Mouse (Mus musculus) liver, embryonic 13.5 days (tissue): ENCODE measurements around the gene Gdf11. TPM values are rescaled to one million over a fixed set of nuclear protein-coding genes. Genes with fewer than 3 reads are reported as not detected.
A peak's percentile ranks its signal among the peaks of the same experiment; 100 is the strongest.

Experiments used
- ATAC-seq: fragments of 200-750 bp; cut with Nextera tagmentation; 2 replicates; pipeline ENCODE4 v1.8.0; 2017; ENCODE audit warnings: low read depth, mild to moderate bottlenecking, moderate number of reproducible peaks, moderate library complexity
- DNase-seq: peaks from one replicate; pipeline ENCODE4 v3.0.0; 2022
- H3K27ac ChIP-seq: fragments of 300-500 bp; sonication (generic); 2 replicates; pipeline ENCODE4 v1.5.1; 2015; ENCODE audit warnings: moderate library complexity, mild to moderate bottlenecking, inconsistent platforms
- H3K27me3 ChIP-seq: fragments of 300-500 bp; sonication (generic); 2 replicates; pipeline ENCODE4 v1.6.1; 2015; ENCODE audit warnings: mild to moderate bottlenecking, inconsistent platforms
- H3K36me3 ChIP-seq: fragments of 300-500 bp; sonication (generic); 2 replicates; pipeline ENCODE4 v1.6.1; 2015; ENCODE audit warnings: mild to moderate bottlenecking, inconsistent platforms
- H3K4me1 ChIP-seq: fragments of 300-500 bp; sonication (generic); replicated peaks from 2 replicates; pipeline ENCODE4 v1.6.1; 2015; ENCODE audit warnings: inconsistent platforms
- H3K4me2 ChIP-seq: fragments of 300-500 bp; sonication (generic); 2 replicates; pipeline ENCODE4 v1.6.1; 2015; ENCODE audit warnings: inconsistent platforms, mild to moderate bottlenecking, moderate library complexity
- H3K4me3 ChIP-seq: fragments of 300-500 bp; sonication (generic); replicated peaks from 2 replicates; pipeline ENCODE4 v1.5.1; 2015; ENCODE audit warnings: mild to moderate bottlenecking, inconsistent platforms
- H3K9ac ChIP-seq: fragments of 300-500 bp; sonication (generic); 2 replicates; pipeline ENCODE4 v1.6.1; 2015; ENCODE audit warnings: mild to moderate bottlenecking, inconsistent platforms
- H3K9me3 ChIP-seq: fragments of 300-500 bp; sonication (generic); replicated peaks from 2 replicates; pipeline ENCODE4 v1.6.1; 2016; ENCODE audit warnings: inconsistent platforms
- WGBS: fragments of 180-500 bp; shearing (Covaris S2); methylation state at CpG from one replicate; pipeline ENCODE4 v1.1.7; 2015; ENCODE audit not compliant: insufficient replicate concordance; 5-methylcytosine and 5-hydroxymethylcytosine counted together
- polyA plus RNA-seq: library from polyadenylated mRNA; unstranded; fragments of >200 nt; fragmentation: Nextera tagmentation; extraction: Ambion mirVana; gene quantifications from 2 replicates; pipeline ENCODE4 v1.2.1, GENCODE M21; 2015

Gene Gdf11
- polyA plus RNA-seq, 1 experiment from 2014 or later = 0.43 TPM

- WGBS = 58% methylated on average over 5 of the region's 5 CpGs
- Histone ChIP-seq H3K4me3 (no peak overlapping the region), H3K9ac (no peak overlapping the region), H3K27me3 (peaks cover 20% of the 10 kb centered on the region), H3K4me1 (peaks cover 12% of the 10 kb centered on the region), H3K27ac (no peak overlapping the region), H3K36me3 (no peaks in the 10 kb centered on the region), H3K4me2 (no peak overlapping the region), H3K9me3 (no peaks in the 10 kb centered on the region)
- DNase-seq (no peak), ATAC-seq (no peak)
These were observed 13.3 kb upstream of the Gdf11 start for GRCm38 (mm10) chr10:128904812-128905211.

- 37% methylated on average over 3 of the region's 3 CpGs for WGBS
- H3K4me2 ChIP-seq = no peak overlapping the region
- no peaks in the 10 kb centered on the region for H3K36me3 ChIP-seq
- H3K27ac ChIP-seq = no peak overlapping the region
- H3K4me1 ChIP-seq = peaks cover 3% of the 10 kb centered on the region; the same call in 1 of the 2 replicates
- ATAC-seq (no peak), DNase-seq (no peak)
- no peak overlapping the region for H3K9ac ChIP-seq
- H3K4me3 ChIP-seq = no peak overlapping the region
- H3K27me3 ChIP-seq = peaks cover 5% of the 10 kb centered on the region
- H3K9me3 ChIP-seq = no peaks in the 10 kb centered on the region
These were observed 11.0 kb upstream of the Gdf11 start for GRCm38 (mm10) chr10:128902409-128902988.

GRCm38 (mm10) chr10:128901409-128901808 lies 9.9 kb upstream of the Gdf11 start:
- ATAC-seq = peak; percentile 54
- WGBS = 33% methylated on average over 1 of the region's 1 CpGs
- Histone ChIP-seq H3K4me2 (no peak overlapping the region), H3K27me3 (peaks cover 16% of the 10 kb centered on the region), H3K9ac (no peak overlapping the region), H3K9me3 (no peaks in the 10 kb centered on the region), H3K36me3 (no peaks in the 10 kb centered on the region), H3K4me1 (peaks cover 3% of the 10 kb centered on the region; the same call in 1 of the 2 replicates), H3K27ac (no peak overlapping the region), H3K4me3 (no peak overlapping the region)
- DNase-seq = no peak

GRCm38 (mm10) chr10:128900698-128901097 lies 9.2 kb upstream of the Gdf11 start, which contains the start of gene Cd63:
Gene Cd63, plus strand, starts transcription at chr10:128900989.
- H3K27ac ChIP-seq = no peak within 1 kb of the TSS
- H3K4me3 ChIP-seq = no peak within 1 kb of the TSS
- DNase-seq = no peak
- no peaks in the 10 kb centered on the region for H3K36me3 ChIP-seq
- H3K4me2 ChIP-seq = no peak within 1 kb of the TSS
- H3K9ac ChIP-seq = no peak within 1 kb of the TSS
- WGBS = 66% methylated on average over 3 of the region's 3 CpGs
- ATAC-seq = no peak
- H3K4me1 ChIP-seq = peaks cover 10% of the 10 kb centered on the region
- H3K9me3 ChIP-seq = no peaks in the 10 kb centered on the region
- H3K27me3 ChIP-seq = peaks cover 23% of the 10 kb centered on the region

GRCm38 (mm10) chr10:128899759-128900490 lies 8.4 kb upstream of the Gdf11 start:
- Histone ChIP-seq H3K4me2 (no peak overlapping the region), H3K36me3 (no peaks in the 10 kb centered on the region), H3K9ac (no peak overlapping the region), H3K27me3 (peaks cover 31% of the 10 kb centered on the region), H3K27ac (no peak overlapping the region), H3K4me3 (no peak overlapping the region), H3K9me3 (no peaks in the 10 kb centered on the region), H3K4me1 (peaks cover 10% of the 10 kb centered on the region)
- no peak for DNase-seq
- WGBS = 45% methylated on average over 6 of the region's 6 CpGs
- no peak for ATAC-seq

- Histone ChIP-seq H3K27ac (no peak overlapping the region), H3K9me3 (no peaks in the 10 kb centered on the region), H3K27me3 (peaks cover 55% of the 10 kb centered on the region), H3K9ac (no peak overlapping the region), H3K4me3 (no peak overlapping the region), H3K4me2 (no peak overlapping the region), H3K4me1 (peaks cover 10% of the 10 kb centered on the region), H3K36me3 (no peaks in the 10 kb centered on the region)
- ATAC-seq (no peak), DNase-seq (no peak)
- 0% methylated on average over 1 of the region's 1 CpGs for whole genome bisulfite sequencing
These were observed 6.0 kb upstream of the Gdf11 start for GRCm38 (mm10) chr10:128897501-128897900.

- no peak overlapping the region for H3K27ac ChIP-seq
- no peaks in the 10 kb centered on the region for H3K9me3 ChIP-seq
- no peak overlapping the region for H3K4me3 ChIP-seq
- ATAC-seq = no peak
- no peak overlapping the region for H3K4me2 ChIP-seq
- H3K36me3 ChIP-seq = no peaks in the 10 kb centered on the region
- H3K27me3 ChIP-seq = peaks cover 62% of the 10 kb centered on the region
- 29% methylated on average over 1 of the region's 1 CpGs for WGBS
- H3K9ac ChIP-seq = no peak overlapping the region
- no peak for DNase-seq
- peaks cover 13% of the 10 kb centered on the region for H3K4me1 ChIP-seq
These were observed 5.3 kb upstream of the Gdf11 start for GRCm38 (mm10) chr10:128896807-128897206.

- Histone ChIP-seq H3K4me3 (no peak overlapping the region), H3K4me2 (0 out of 2 replicates have a peak overlapping the region, but pooled peaks have one; percentile 4), H3K27ac (no peak overlapping the region), H3K9me3 (no peaks in the 10 kb centered on the region), H3K27me3 (peaks cover 69% of the 10 kb centered on the region), H3K9ac (no peak overlapping the region), H3K4me1 (peaks cover 17% of the 10 kb centered on the region), H3K36me3 (no peaks in the 10 kb centered on the region)
- WGBS = 7% methylated on average over 17 of the region's 17 CpGs
- no peak for ATAC-seq
- no peak for DNase-seq
These were observed 4.6 kb upstream of the Gdf11 start for GRCm38 (mm10) chr10:128895952-128896693.

GRCm38 (mm10) chr10:128895437-128895836 lies 3.9 kb upstream of the Gdf11 start:
- Histone ChIP-seq H3K4me2 (0 out of 2 replicates have a peak overlapping the region, but pooled peaks have one; percentile 4), H3K36me3 (no peaks in the 10 kb centered on the region), H3K9me3 (no peaks in the 10 kb centered on the region), H3K4me1 (peaks cover 24% of the 10 kb centered on the region), H3K9ac (no peak overlapping the region), H3K27me3 (peaks cover 76% of the 10 kb centered on the region), H3K27ac (no peak overlapping the region), H3K4me3 (no peak overlapping the region)
- WGBS = 0% methylated on average over 9 of the region's 9 CpGs
- DNase-seq (peak; percentile 55), ATAC-seq (0 out of 2 replicates have a peak, but pooled peaks have one; percentile 5)

- Histone ChIP-seq H3K27me3 (peaks cover 96% of the 10 kb centered on the region), H3K4me1 (peaks cover 32% of the 10 kb centered on the region), H3K4me2 (peak overlapping the region; percentile 82), H3K9me3 (no peaks in the 10 kb centered on the region), H3K9ac (no peak overlapping the region), H3K36me3 (no peaks in the 10 kb centered on the region), H3K4me3 (peak overlapping the region; percentile 64), H3K27ac (no peak overlapping the region)
- no peak for ATAC-seq
- 6% methylated on average over 9 of the region's 9 CpGs for WGBS
- no peak for DNase-seq
These were observed 728 bp upstream of the Gdf11 start for GRCm38 (mm10) chr10:128892246-128892645.
